Mouse (Mus musculus) cerebellum, adult 2 months (tissue): Measurements from ENCODE around the gene Orai1. TPM values are rescaled to one million over a fixed set of nuclear protein-coding genes. Genes with fewer than 3 reads are reported as not detected.

Source experiments
- DNase-seq, 2 experiments: peaks; one replicate each; pipeline ENCODE4 v3.0.0; 2021
- H3K27ac ChIP-seq: fragments of 200-500 bp; 2 replicates; pipeline ENCODE4 v1.5.1; 2012; ENCODE audit warnings: low read length, control low read depth, inconsistent platforms; ENCODE audit not compliant: insufficient read depth
- H3K27me3 ChIP-seq: fragments of 200-500 bp; 2 replicates; pipeline ENCODE4 v1.6.1; 2012; ENCODE audit warnings: inconsistent platforms, mild to moderate bottlenecking, low read length, moderate library complexity; ENCODE audit not compliant: control insufficient read depth, insufficient read depth
- H3K4me1 ChIP-seq: fragments of 200-500 bp; 2 replicates; pipeline ENCODE4 v1.6.1; 2011; ENCODE audit warnings: low read length; ENCODE audit not compliant: control insufficient read depth, insufficient read depth
- H3K4me3 ChIP-seq: fragments of 200-500 bp; replicated peaks from 2 replicates; pipeline ENCODE3; 2011; ENCODE audit warnings: mild to moderate bottlenecking, low read depth, low read length, control low read depth; ENCODE audit not compliant: insufficient read depth
- CTCF ChIP-seq: fragments of 200-500 bp; IDR thresholded peaks from 2 replicates; pipeline ENCODE4 v1.5.1; 2011; ENCODE audit warnings: low read depth, mild to moderate bottlenecking, control low read depth, low read length, moderate library complexity, borderline replicate concordance; ENCODE audit not compliant: insufficient read depth
- POLR2A ChIP-seq: fragments of 200-500 bp; IDR thresholded peaks from 2 replicates; pipeline ENCODE4 v1.6.1; 2011; ENCODE audit warnings: low read length, control low read depth, borderline replicate concordance; ENCODE audit not compliant: insufficient read depth
- WGBS: fragments of 180-500 bp; shearing (Covaris S2); methylation state at CpG from one replicate; pipeline ENCODE4 v1.1.7; 2018; 5-methylcytosine and 5-hydroxymethylcytosine counted together
- polyA plus RNA-seq: library from polyadenylated mRNA; depleted of rRNA; stranded (reverse); fragments of >200 nt; gene quantifications from 2 replicates; pipeline ENCODE4 v1.2.3, GENCODE M21; 2012

Orai1 gene
- polyA plus RNA-seq, 1 experiment = 21.4 TPM

GRCm38 (mm10) chr5:122990411-122991160 lies 24.3 kb upstream of the Orai1 start:
- peak overlapping the region; percentile 59 for H3K27ac ChIP-seq
- 11% methylated on average over 16 of the region's 16 CpGs for WGBS
- peaks cover 8% of the 10 kb centered on the region; the same call in 1 of the 2 replicates for H3K4me1 ChIP-seq
- peak in 1 of 2 experiments; percentile 48 for DNase-seq
- TF ChIP-seq POLR2A (no peak), CTCF (no peak)
- H3K27me3 ChIP-seq = no peaks in the 10 kb centered on the region
- H3K4me3 ChIP-seq = peak overlapping the region; percentile 99

DNA sequence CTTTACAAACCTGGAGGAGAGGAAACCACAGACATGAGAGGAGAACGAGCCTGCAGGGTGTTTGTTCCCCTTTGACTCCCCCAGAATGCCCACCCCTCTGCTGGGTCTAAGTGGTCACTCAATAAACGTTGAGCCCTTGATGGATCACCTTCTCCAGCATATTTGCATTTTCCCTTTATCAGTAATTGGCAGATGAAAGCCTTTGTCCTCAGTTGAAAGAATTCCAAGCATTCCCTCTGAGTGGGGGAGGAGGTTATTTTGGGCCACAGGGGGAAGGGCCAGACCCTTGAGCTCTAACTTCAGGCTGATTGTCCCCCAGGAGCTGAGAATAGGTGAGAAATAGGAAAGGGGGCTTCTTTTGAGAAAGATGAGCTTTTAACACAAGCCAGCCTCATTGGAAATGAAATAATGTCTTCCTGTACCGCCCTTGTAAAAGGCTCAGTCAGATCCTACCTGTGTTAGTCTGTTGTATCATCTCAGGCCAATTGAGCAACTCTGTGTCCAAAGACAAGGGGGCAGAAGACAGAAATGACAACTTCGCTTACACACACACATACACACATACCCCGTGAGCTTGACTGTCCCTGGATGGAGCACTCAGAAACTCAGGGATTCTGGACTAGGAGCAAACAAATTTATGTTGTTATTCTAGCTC lies 23.4 kb upstream of the Orai1 start:
- Histone ChIP-seq H3K4me1 (peaks cover 8% of the 10 kb centered on the region; the same call in 1 of the 2 replicates), H3K4me3 (peak overlapping the region; percentile 99), H3K27ac (peak overlapping the region; percentile 13; the same call in 1 of the 2 replicates), H3K27me3 (no peaks in the 10 kb centered on the region)
- TF ChIP-seq POLR2A (no peak), CTCF (no peak)
- 35% methylated on average over 5 of the region's 5 CpGs for WGBS
- DNase-seq = no peak

DNA sequence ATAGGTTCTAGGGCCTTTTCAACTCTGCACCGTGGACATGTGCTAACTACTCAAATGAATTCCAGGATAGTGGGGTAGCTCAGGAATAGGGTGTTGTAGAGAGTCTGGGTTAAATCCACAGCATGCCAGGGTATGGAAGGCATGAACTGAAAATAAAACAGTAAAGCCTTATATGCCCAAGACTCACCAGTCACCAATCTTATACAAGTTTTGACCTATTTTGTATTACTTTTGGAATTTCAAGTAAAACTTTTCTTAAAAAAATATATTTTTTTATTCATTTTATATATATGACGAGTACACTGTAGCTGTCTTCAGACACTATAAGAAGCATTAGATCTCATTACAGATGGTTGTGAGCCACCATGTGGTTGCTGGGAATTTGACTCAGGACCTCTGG lies 21.1 kb upstream of the Orai1 start:
- no peak overlapping the region for H3K4me3 ChIP-seq
- H3K27ac ChIP-seq = no peak overlapping the region
- peaks cover 14% of the 10 kb centered on the region for H3K4me1 ChIP-seq
- TF ChIP-seq POLR2A = no peak
- DNase-seq = no peak
- no peaks in the 10 kb centered on the region for H3K27me3 ChIP-seq
- 84% methylated on average over 2 of the region's 2 CpGs for WGBS

GRCm38 (mm10) chr5:122994303-122994846 lies 20.5 kb upstream of the Orai1 start:
- peak in 1 of 2 experiments; percentile 64 for DNase-seq
- Histone ChIP-seq H3K4me3 (no peak overlapping the region), H3K4me1 (peaks cover 14% of the 10 kb centered on the region), H3K27ac (no peak overlapping the region), H3K27me3 (no peaks in the 10 kb centered on the region)
- TF ChIP-seq POLR2A = no peak
- no peak for TF ChIP-seq CTCF
- WGBS = 38% methylated on average over 5 of the region's 5 CpGs

DNA sequence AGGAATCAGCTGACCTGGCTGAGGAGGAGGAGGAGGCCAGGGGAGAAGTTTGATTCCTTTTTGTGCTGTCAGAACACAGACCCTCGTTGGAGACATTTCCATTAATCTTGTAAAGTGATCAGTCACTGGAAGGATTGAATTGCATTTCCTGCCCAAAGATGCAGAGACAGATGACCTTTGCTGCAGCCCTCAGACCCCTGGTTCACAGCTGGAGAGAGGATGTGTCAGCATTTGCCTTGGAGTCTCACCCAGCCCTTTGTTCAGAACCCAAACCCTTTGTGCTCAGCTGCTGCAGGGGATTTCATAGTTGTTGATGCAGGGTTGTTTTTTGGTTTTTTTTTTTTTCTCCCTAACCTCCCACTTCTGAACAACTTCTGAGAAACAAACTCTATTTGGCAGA lies 20.0 kb upstream of the Orai1 start:
- Histone ChIP-seq H3K27me3 (no peaks in the 10 kb centered on the region), H3K27ac (no peak overlapping the region), H3K4me3 (no peak overlapping the region), H3K4me1 (peaks cover 14% of the 10 kb centered on the region)
- DNase-seq = no peak
- WGBS = 5% methylated on average over 1 of the region's 1 CpGs
- no peak for TF ChIP-seq CTCF
- no peak for TF ChIP-seq POLR2A

DNA sequence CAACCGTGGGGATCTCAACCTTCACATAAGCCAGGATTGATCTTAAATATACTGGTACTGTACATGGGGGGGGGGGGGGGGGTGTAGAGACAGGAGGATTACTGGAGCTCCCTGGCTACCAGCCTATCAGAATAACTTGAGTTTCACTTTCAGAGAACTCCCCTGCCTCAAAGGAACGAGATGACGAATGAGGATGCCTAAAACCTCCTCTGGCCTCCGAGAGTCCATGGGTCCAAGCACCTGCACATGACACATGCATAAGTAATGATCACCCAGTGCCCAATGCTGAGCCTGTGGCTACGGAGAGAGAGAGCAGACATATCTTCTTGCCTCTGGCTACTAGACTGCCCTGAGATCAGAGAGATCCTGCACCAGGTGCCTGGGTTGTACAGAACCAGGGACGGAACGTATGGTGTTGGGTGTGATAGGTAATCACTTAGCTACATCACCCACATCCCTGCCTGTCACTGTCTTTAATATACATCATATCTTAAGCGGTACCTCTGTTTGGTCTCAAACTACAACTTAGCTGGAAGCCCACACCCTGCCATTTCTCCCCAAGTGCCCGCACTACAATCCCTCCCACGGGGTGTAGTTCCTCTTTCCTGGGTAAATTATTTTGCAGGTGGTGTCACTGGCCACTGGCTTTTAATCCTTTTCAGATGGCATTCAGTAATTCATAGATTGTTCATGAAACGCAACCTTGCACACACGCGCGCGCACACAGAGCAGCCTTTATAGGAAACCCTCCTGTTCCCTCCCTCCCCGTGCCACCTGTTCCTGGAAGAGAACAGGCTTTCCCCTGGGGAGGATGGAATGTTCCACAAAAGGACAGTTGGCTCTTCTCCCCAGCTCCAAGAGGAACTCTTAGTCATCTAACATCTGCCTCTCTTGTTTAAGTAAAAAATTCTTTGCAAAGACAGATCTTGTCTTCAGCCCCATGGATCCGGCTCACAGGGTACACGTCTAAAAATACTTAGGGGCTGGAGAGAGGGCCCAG lies 17.4 kb upstream of the Orai1 start:
- no peak for TF ChIP-seq CTCF
- TF ChIP-seq POLR2A = 0 out of 2 replicates have a peak, but pooled peaks have one; percentile 4
- Histone ChIP-seq H3K4me1 (peaks cover 10% of the 10 kb centered on the region), H3K4me3 (no peak overlapping the region), H3K27me3 (no peaks in the 10 kb centered on the region), H3K27ac (peak overlapping the region; percentile 8; the same call in 1 of the 2 replicates)
- peak; percentile 48 to 76 for DNase-seq
- 45% methylated on average over 18 of the region's 18 CpGs for WGBS

DNA sequence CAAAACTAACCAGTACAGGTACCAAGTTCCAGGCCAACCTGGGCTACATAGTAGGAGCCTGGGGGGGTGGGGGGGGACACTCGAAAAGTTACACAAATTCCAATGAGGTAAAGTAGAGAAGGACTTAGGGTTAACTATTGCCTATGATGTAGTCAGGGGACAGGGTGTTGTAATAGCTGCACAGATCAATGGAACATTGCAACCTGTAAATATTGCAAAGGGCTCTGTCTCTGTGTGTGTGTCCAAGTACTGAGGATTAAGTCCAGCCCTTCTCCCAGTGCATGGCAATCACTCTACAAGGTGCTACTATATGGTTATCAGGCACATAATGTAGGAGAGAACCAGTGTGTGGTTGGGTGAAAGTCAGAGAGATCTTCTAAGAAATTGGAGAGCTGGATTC lies 14.0 kb upstream of the Orai1 start:
- WGBS = 69% methylated on average over 1 of the region's 1 CpGs
- Histone ChIP-seq H3K4me3 (no peak overlapping the region), H3K27me3 (no peaks in the 10 kb centered on the region), H3K27ac (no peak overlapping the region), H3K4me1 (peaks cover 17% of the 10 kb centered on the region)
- TF ChIP-seq CTCF (no peak), POLR2A (no peak)
- no peak for DNase-seq
